Mouse (Mus musculus): ENCODE data around the gene Ncoa5. TPM values are rescaled to one million over a fixed set of nuclear protein-coding genes. Genes with fewer than 3 reads are reported as not detected.

The Ncoa5 gene
- polyA plus RNA-seq, 1 experiment from 2014 or later: 64.9 TPM

DNA sequence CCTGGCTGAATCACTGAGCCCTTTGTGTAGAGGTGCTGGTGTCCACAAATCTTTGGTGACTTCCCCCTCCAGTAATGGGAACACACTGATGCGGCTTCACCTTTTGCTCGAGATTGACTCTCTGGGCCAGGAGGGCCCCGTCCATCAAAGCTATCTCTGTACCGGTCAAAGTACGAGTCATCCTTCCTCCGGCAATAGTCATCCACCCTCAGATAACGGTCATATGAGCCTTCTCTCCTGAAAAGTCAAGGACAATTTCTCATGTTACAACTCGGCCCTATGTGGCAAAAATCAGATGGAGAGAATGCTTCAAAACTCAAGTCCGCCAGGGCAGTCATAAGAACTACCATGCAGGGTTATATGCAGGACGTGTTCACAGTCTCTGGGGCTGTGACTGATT, 24.3 kb downstream of the Ncoa5 start:
- H3K36me3 ChIP-seq (replicated peaks; ENCODE audit: control insufficient read depth, insufficient read depth, low read depth, low read length): peaks cover 21% of the 10 kb centered on the region
- no peak overlapping the region for H3K9ac ChIP-seq (replicated peaks; ENCODE audit: low read length)
- no peaks in the 10 kb centered on the region for H3K27me3 ChIP-seq (ENCODE audit: control insufficient read depth, insufficient read depth, low read length)
- WGBS: 86% methylated on average over 10 of the region's 10 CpGs
- H3K4me1 ChIP-seq (ENCODE audit: control insufficient read depth, insufficient read depth, low read length): no peaks in the 10 kb centered on the region
- ATAC-seq (replicated peaks; ENCODE audit: insufficient number of reproducible peaks, low FRiP score, low TSS enrichment, low read depth) (no peak), DNase-seq (ENCODE audit: low spot score) (no peak)
- no peaks in the 10 kb centered on the region for H3K9me3 ChIP-seq (replicated peaks; ENCODE audit: control insufficient read depth, low read length)
- no peak overlapping the region for H3K27ac ChIP-seq (replicated peaks; ENCODE audit: low read depth, low read length)
- no peak overlapping the region for H3K4me2 ChIP-seq (ENCODE audit: low read depth, low read length)
- H3K4me3 ChIP-seq (ENCODE audit: low read depth, low read length): no peak overlapping the region

DNA sequence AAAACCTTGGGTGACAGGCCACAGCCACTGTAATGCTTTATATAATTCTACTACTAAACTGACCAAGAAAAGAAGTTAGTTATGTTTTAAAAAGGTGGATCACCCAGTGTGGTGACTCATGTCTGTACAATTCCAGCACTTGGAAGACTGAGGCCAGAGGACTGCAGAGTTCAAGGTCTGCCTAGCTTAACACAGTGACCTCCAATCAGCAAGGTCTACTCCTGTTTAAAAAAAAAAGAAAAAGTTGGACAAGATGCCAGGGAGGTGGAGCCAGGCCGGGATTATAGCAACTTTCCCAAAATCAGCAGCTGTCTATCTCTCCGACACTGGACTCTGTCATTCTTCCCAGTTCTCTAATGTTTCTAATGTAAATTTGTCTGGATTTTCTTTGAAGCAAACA, 25.1 kb downstream of the Ncoa5 start:
- Histone ChIP-seq H3K27ac (replicated peaks; ENCODE audit: low read depth, low read length) (no peak overlapping the region), H3K27me3 (ENCODE audit: control insufficient read depth, insufficient read depth, low read length) (no peaks in the 10 kb centered on the region), H3K9ac (replicated peaks; ENCODE audit: low read length) (no peak overlapping the region), H3K4me1 (ENCODE audit: control insufficient read depth, insufficient read depth, low read length) (no peaks in the 10 kb centered on the region), H3K36me3 (replicated peaks; ENCODE audit: control insufficient read depth, insufficient read depth, low read depth, low read length) (peaks cover 21% of the 10 kb centered on the region), H3K9me3 (replicated peaks; ENCODE audit: control insufficient read depth, low read length) (no peaks in the 10 kb centered on the region), H3K4me2 (ENCODE audit: low read depth, low read length) (no peak overlapping the region), H3K4me3 (ENCODE audit: low read depth, low read length) (no peak overlapping the region)
- DNase-seq (ENCODE audit: low spot score) (no peak), ATAC-seq (replicated peaks; ENCODE audit: insufficient number of reproducible peaks, low FRiP score, low TSS enrichment, low read depth) (no peak)
- WGBS: 90% methylated on average over 2 of the region's 2 CpGs

DNA sequence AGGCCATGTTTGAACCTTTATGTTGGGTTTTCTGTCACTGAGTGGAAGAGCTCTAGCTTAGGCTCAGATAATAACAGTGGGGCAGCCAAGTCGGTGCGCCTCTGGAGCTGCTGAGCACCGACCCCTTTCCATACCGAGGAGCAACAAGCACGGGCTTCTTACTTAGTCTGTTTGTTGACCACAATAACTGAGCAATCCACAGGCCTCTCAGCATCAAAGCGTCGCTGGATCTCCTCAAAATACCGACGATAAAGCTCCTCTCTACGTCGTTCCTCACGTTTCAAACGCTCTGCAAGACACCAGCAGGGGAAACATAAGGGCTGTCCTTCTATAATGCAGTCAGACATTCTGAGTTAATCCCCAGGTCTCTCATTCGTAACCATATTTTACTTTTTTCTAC, 25.5 kb downstream of the Ncoa5 start:
- Histone ChIP-seq H3K36me3 (replicated peaks; ENCODE audit: control insufficient read depth, insufficient read depth, low read depth, low read length) (peaks cover 21% of the 10 kb centered on the region), H3K4me2 (ENCODE audit: low read depth, low read length) (no peak overlapping the region), H3K27me3 (ENCODE audit: control insufficient read depth, insufficient read depth, low read length) (no peaks in the 10 kb centered on the region), H3K4me1 (ENCODE audit: control insufficient read depth, insufficient read depth, low read length) (no peaks in the 10 kb centered on the region), H3K4me3 (ENCODE audit: low read depth, low read length) (no peak overlapping the region), H3K9ac (replicated peaks; ENCODE audit: low read length) (no peak overlapping the region), H3K9me3 (replicated peaks; ENCODE audit: control insufficient read depth, low read length) (no peaks in the 10 kb centered on the region), H3K27ac (replicated peaks; ENCODE audit: low read depth, low read length) (no peak overlapping the region)
- ATAC-seq (replicated peaks; ENCODE audit: insufficient number of reproducible peaks, low FRiP score, low TSS enrichment, low read depth): no peak
- WGBS: 96% methylated on average over 14 of the region's 14 CpGs
- DNase-seq (ENCODE audit: low spot score): no peak

DNA sequence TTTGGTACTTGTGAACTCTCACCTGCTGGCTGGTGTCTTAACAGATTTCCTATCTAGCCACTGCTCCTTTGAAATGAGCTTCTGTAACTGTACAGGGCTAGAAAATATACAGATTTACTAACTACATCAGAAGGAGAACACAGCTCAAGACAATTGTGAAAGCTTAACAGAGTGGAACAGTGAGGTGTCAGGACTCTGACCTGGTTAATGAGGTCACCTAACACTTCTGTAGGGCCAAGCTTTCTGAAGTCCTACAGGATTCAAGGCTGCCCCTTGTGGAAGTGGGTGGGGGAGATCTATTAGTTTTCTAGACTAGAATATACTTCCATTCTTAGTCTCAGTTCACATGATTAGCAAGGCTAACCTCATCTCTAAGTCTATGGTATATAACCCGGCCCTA, 26.7 kb downstream of the Ncoa5 start:
- 100% methylated on average over 1 of the region's 1 CpGs for WGBS
- no peaks in the 10 kb centered on the region for H3K9me3 ChIP-seq (replicated peaks; ENCODE audit: control insufficient read depth, low read length)
- no peak overlapping the region for H3K4me2 ChIP-seq (ENCODE audit: low read depth, low read length)
- no peak overlapping the region for H3K9ac ChIP-seq (replicated peaks; ENCODE audit: low read length)
- no peak overlapping the region for H3K4me3 ChIP-seq (ENCODE audit: low read depth, low read length)
- ATAC-seq (replicated peaks; ENCODE audit: insufficient number of reproducible peaks, low FRiP score, low TSS enrichment, low read depth) (no peak), DNase-seq (ENCODE audit: low spot score) (no peak)
- H3K36me3 ChIP-seq (replicated peaks; ENCODE audit: control insufficient read depth, insufficient read depth, low read depth, low read length): peaks cover 26% of the 10 kb centered on the region
- H3K27ac ChIP-seq (replicated peaks; ENCODE audit: low read depth, low read length): no peak overlapping the region
- H3K4me1 ChIP-seq (ENCODE audit: control insufficient read depth, insufficient read depth, low read length): no peaks in the 10 kb centered on the region
- H3K27me3 ChIP-seq (ENCODE audit: control insufficient read depth, insufficient read depth, low read length): no peaks in the 10 kb centered on the region

DNA sequence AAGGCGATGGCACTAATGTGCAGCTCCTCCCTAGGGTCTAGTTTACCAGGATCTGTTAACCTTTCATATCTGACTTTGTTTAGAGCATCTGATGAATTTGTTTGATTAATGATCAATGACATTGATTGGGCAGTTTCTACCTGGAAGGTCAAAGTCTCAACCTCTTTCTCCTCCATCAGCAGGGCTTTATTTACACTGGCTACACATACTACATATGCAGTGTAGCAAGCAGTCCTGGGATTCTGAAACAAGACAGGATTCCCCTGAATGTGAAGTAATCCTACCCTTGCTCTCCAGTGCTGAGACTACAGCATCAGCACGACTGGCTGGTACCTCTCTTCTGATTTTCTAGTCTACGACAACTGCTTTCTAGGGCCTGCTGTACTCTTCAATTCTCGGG, 27.9 kb downstream of the Ncoa5 start:
- H3K27me3 ChIP-seq (ENCODE audit: control insufficient read depth, insufficient read depth, low read length): no peaks in the 10 kb centered on the region
- ATAC-seq (replicated peaks; ENCODE audit: insufficient number of reproducible peaks, low FRiP score, low TSS enrichment, low read depth) (no peak), DNase-seq (ENCODE audit: low spot score) (no peak)
- no peaks in the 10 kb centered on the region for H3K4me1 ChIP-seq (ENCODE audit: control insufficient read depth, insufficient read depth, low read length)
- H3K4me2 ChIP-seq (ENCODE audit: low read depth, low read length): no peak overlapping the region
- H3K9ac ChIP-seq (replicated peaks; ENCODE audit: low read length): no peak overlapping the region
- no peaks in the 10 kb centered on the region for H3K9me3 ChIP-seq (replicated peaks; ENCODE audit: control insufficient read depth, low read length)
- H3K36me3 ChIP-seq (replicated peaks; ENCODE audit: control insufficient read depth, insufficient read depth, low read depth, low read length): peaks cover 34% of the 10 kb centered on the region
- H3K4me3 ChIP-seq (ENCODE audit: low read depth, low read length): no peak overlapping the region
- WGBS: 94% methylated on average over 4 of the region's 4 CpGs
- H3K27ac ChIP-seq (replicated peaks; ENCODE audit: low read depth, low read length): no peak overlapping the region

DNA sequence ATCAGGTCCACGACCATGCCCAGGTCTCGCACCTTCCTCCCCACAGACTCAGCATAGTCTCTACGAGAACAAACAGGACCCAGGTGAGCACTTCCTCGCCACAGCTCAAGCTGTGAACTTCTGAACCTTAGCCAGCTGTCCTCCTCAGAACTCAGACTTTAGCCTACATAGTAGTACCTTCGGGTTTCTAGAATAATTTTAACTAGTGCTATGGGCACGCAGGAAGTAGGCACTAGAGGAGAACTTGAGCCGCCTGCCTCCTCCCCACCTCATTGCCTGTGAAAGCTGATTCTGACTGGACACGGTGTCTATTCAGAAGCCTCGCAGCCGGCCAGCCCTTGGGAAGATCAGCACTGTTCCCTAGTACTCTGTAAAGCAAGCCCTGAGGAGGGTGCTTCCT, 30.4 kb downstream of the Ncoa5 start:
- no peaks in the 10 kb centered on the region for H3K9me3 ChIP-seq (replicated peaks; ENCODE audit: control insufficient read depth, low read length)
- H3K4me2 ChIP-seq (ENCODE audit: low read depth, low read length): no peak overlapping the region
- no peaks in the 10 kb centered on the region for H3K4me1 ChIP-seq (ENCODE audit: control insufficient read depth, insufficient read depth, low read length)
- H3K9ac ChIP-seq (replicated peaks; ENCODE audit: low read length): no peak overlapping the region
- no peak overlapping the region for H3K27ac ChIP-seq (replicated peaks; ENCODE audit: low read depth, low read length)
- ATAC-seq (replicated peaks; ENCODE audit: insufficient number of reproducible peaks, low FRiP score, low TSS enrichment, low read depth): no peak
- H3K27me3 ChIP-seq (ENCODE audit: control insufficient read depth, insufficient read depth, low read length): 0 out of 2 replicates have a peak, but pooled peaks cover under 1% of the 10 kb centered on the region
- DNase-seq (ENCODE audit: low spot score): no peak
- 90% methylated on average over 10 of the region's 10 CpGs for WGBS
- peaks cover 37% of the 10 kb centered on the region for H3K36me3 ChIP-seq (replicated peaks; ENCODE audit: control insufficient read depth, insufficient read depth, low read depth, low read length)
- no peak overlapping the region for H3K4me3 ChIP-seq (ENCODE audit: low read depth, low read length)

DNA sequence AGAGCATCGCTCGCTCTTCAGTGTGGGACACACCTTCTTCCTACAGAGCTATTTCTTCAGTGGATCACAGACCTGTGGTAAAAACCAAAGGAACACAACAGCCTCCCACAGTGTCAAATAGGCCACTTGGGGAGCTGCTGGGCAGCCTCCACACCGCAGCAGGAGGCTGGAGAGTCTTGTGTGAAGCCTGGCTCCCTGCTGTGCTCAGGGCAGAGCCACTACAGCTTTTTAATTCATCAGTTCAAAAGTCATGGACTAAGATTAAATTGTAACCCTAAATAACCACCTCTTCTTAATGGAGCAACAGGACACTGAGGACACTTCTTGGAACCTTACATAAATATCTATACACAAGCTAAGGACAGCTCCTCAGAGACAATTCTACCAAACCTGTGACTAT, 31.6 kb downstream of the Ncoa5 start:
- H3K4me2 ChIP-seq (ENCODE audit: low read depth, low read length): no peak overlapping the region
- ATAC-seq (replicated peaks; ENCODE audit: insufficient number of reproducible peaks, low FRiP score, low TSS enrichment, low read depth): no peak
- no peak for DNase-seq (ENCODE audit: low spot score)
- peaks cover 31% of the 10 kb centered on the region for H3K36me3 ChIP-seq (replicated peaks; ENCODE audit: control insufficient read depth, insufficient read depth, low read depth, low read length)
- H3K27me3 ChIP-seq (ENCODE audit: control insufficient read depth, insufficient read depth, low read length): peaks cover 11% of the 10 kb centered on the region
- H3K4me3 ChIP-seq (ENCODE audit: low read depth, low read length): no peak overlapping the region
- H3K27ac ChIP-seq (replicated peaks; ENCODE audit: low read depth, low read length): no peak overlapping the region
- no peaks in the 10 kb centered on the region for H3K9me3 ChIP-seq (replicated peaks; ENCODE audit: control insufficient read depth, low read length)
- WGBS: 85% methylated on average over 3 of the region's 3 CpGs
- H3K9ac ChIP-seq (replicated peaks; ENCODE audit: low read length): no peak overlapping the region
- no peaks in the 10 kb centered on the region; the same call in 1 of the 2 replicates for H3K4me1 ChIP-seq (ENCODE audit: control insufficient read depth, insufficient read depth, low read length)

DNA sequence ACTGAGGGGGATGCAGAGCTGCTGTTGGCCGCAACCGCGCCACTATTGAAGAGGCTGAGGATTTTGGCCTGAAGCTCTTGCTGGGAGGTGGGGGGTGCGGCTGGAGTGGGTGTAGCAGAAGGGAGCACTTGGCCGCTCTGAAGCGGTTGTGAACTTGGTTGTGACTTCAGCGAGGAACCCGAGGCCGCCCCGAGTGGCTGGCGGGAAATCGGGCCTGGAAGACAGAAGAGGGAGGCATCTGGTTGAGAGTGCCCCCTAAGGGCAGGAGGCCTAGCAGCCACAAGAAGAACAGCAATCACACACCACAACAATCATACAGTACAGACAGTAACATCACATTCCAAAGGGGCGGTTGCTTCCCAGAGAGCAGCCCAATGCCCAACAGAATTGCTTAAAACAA, 32.7 kb downstream of the Ncoa5 start:
- H3K36me3 ChIP-seq (replicated peaks; ENCODE audit: control insufficient read depth, insufficient read depth, low read depth, low read length): peaks cover 23% of the 10 kb centered on the region
- no peak overlapping the region for H3K9ac ChIP-seq (replicated peaks; ENCODE audit: low read length)
- H3K4me3 ChIP-seq (ENCODE audit: low read depth, low read length): no peak overlapping the region
- WGBS: 91% methylated on average over 13 of the region's 13 CpGs
- DNase-seq (ENCODE audit: low spot score) (no peak), ATAC-seq (replicated peaks; ENCODE audit: insufficient number of reproducible peaks, low FRiP score, low TSS enrichment, low read depth) (no peak)
- H3K4me1 ChIP-seq (ENCODE audit: control insufficient read depth, insufficient read depth, low read length): peaks cover 3% of the 10 kb centered on the region
- peaks cover 21% of the 10 kb centered on the region for H3K27me3 ChIP-seq (ENCODE audit: control insufficient read depth, insufficient read depth, low read length)
- no peaks in the 10 kb centered on the region for H3K9me3 ChIP-seq (replicated peaks; ENCODE audit: control insufficient read depth, low read length)
- no peak overlapping the region for H3K4me2 ChIP-seq (ENCODE audit: low read depth, low read length)
- no peak overlapping the region for H3K27ac ChIP-seq (replicated peaks; ENCODE audit: low read depth, low read length)

Measured in embryonic facial prominence, embryonic 11.5 days (tissue).